Mouse (Mus musculus): ENCODE results near the gene Sp1. TPM values are rescaled to one million over a fixed set of nuclear protein-coding genes. Genes with fewer than 3 reads are reported as not detected.

Sp1 gene
- total RNA-seq, 2 experiments from 2014 or later = 23.1 to 66.3 TPM

GRCm38 (mm10) chr15:102470183-102470604, 64.3 kb downstream of the Sp1 start, which contains the start of gene Pcbp2:
TSS of gene Pcbp2 (plus strand) at chr15:102470539.
- ATAC-seq (replicated peaks; ENCODE audit: low FRiP score, poor library complexity, severe bottlenecking) = peak; percentile 99

GRCm38 (mm10) chr15:102470605-102471294, 64.8 kb downstream of the Sp1 start:
- peak; percentile 65 for ATAC-seq (replicated peaks; ENCODE audit: low FRiP score, poor library complexity, severe bottlenecking)

DNA sequence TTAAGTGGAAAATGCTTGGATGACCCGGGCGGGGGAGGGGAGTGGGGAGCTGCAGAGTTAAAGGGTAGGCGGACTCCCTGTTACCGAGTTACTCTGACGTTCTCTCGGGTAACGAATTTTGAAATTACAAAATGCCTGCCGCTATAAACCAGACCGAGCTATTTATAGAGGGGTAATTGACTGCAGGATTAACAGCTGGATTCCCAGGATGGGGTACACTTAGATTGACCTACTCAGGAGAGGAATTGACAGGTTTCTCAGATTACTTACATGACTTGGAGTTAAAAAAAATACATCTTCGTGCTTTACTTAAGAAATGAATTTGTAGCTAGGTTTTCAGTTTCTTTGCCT, 65.3 kb downstream of the Sp1 start:
- ATAC-seq (replicated peaks; ENCODE audit: low FRiP score, poor library complexity, severe bottlenecking) = no peak

DNA sequence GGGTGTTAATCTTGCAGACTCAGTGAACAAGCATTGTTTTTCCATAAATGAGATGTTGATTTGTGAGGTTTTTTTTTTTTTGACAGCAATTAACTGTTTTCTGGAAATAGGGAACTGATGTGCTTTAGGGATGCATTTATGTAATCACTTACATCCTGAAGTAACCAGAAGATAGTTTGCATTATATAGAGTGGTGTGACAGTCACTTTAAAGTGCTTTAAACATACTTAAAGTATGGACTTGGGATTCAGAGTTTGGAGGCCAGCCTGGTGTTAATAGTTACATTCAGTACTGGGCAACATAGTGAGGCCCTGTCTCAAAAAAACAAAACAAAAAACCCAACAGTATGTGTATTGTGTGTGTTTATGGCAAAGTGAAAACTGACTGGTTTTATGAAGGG, 65.8 kb downstream of the Sp1 start:
- no peak for ATAC-seq (replicated peaks; ENCODE audit: low FRiP score, poor library complexity, severe bottlenecking)

GRCm38 (mm10) chr15:102473246-102473645, 67.3 kb downstream of the Sp1 start:
- ATAC-seq (replicated peaks; ENCODE audit: low FRiP score, poor library complexity, severe bottlenecking) = no peak

- no peak for ATAC-seq (replicated peaks; ENCODE audit: low FRiP score, poor library complexity, severe bottlenecking)
Observed at GRCm38 (mm10) chr15:102474520-102474919, 68.6 kb downstream of the Sp1 start.

DNA sequence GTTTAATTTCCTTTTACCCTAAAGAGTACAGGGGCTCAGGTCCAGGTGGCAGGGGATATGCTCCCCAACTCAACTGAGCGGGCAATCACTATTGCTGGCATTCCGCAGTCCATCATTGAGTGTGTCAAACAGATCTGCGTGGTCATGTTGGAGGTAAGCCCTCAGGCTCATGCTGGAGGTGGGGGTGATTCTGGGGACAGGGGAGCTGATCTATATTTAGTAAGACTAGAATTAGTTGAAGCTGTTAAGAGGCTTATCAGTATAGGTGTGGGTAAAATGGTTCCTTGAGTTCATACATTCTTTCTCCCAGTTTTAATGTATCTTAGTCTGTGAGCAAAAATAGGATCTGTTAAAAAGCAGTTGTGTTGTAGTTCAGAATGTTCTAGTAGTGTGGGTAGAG, 77.2 kb downstream of the Sp1 start:
- ATAC-seq (replicated peaks; ENCODE audit: low FRiP score, poor library complexity, severe bottlenecking) = no peak

- 0 out of 2 replicates have a peak, but pooled peaks have one; percentile 35 for ATAC-seq (replicated peaks; ENCODE audit: low FRiP score, poor library complexity, severe bottlenecking)
Observed at GRCm38 (mm10) chr15:102485853-102486252, 79.9 kb downstream of the Sp1 start.

Other genes starting within 250 kb of the Sp1 start
- gene Zfp740, start 202.9 kb upstream of the Sp1 start, total RNA-seq (2015; ENCODE audit: low replicate concordance) = 14.2 and 19.0 TPM in 2 replicates
- gene Zfp740, start 202.9 kb upstream of the Sp1 start, total RNA-seq (2017; ENCODE audit: low replicate concordance) = 15.7 and 21.5 TPM in 2 replicates
- 2.9 TPM in 1 of 2 replicates, not detected in the other for gene Csad, start 201.4 kb upstream of the Sp1 start, total RNA-seq (2015; ENCODE audit: low replicate concordance)
- 9.3 and 12.5 TPM in 2 replicates for gene Csad, start 201.4 kb upstream of the Sp1 start, total RNA-seq (2017; ENCODE audit: low replicate concordance)
- 36.8 and 55.3 TPM in 2 replicates for gene Itgb7, start 174.2 kb upstream of the Sp1 start, total RNA-seq (2015; ENCODE audit: low replicate concordance)
- 31.0 and 35.5 TPM in 2 replicates for gene Itgb7, start 174.2 kb upstream of the Sp1 start, total RNA-seq (2017; ENCODE audit: low replicate concordance)
- 0.84 and 1.5 TPM in 2 replicates for gene Rarg, start 148.6 kb upstream of the Sp1 start, total RNA-seq (2015; ENCODE audit: low replicate concordance)
- gene Rarg, start 148.6 kb upstream of the Sp1 start, total RNA-seq (2017; ENCODE audit: low replicate concordance) = 0.84 and 5.2 TPM in 2 replicates
- not detected in 2 replicates for gene Gm9918, start 135.6 kb upstream of the Sp1 start, total RNA-seq (2015; ENCODE audit: low replicate concordance)
- not detected in 2 replicates for gene Gm9918, start 135.6 kb upstream of the Sp1 start, total RNA-seq (2017; ENCODE audit: low replicate concordance)
- gene Mfsd5, start 126.7 kb upstream of the Sp1 start, total RNA-seq (2015; ENCODE audit: low replicate concordance) = 5.9 and 15.6 TPM in 2 replicates
- gene Mfsd5, start 126.7 kb upstream of the Sp1 start, total RNA-seq (2017; ENCODE audit: low replicate concordance) = 2.5 and 10.7 TPM in 2 replicates
- 4.8 and 10.9 TPM in 2 replicates for gene Espl1, start 109.9 kb upstream of the Sp1 start, total RNA-seq (2015; ENCODE audit: low replicate concordance)
- gene Espl1, start 109.9 kb upstream of the Sp1 start, total RNA-seq (2017; ENCODE audit: low replicate concordance) = 29.3 and 37.1 TPM in 2 replicates
- 71.1 and 131 TPM in 2 replicates for gene Pfdn5, start 80.0 kb upstream of the Sp1 start, total RNA-seq (2015; ENCODE audit: low replicate concordance)
- 120 and 128 TPM in 2 replicates for gene Pfdn5, start 80.0 kb upstream of the Sp1 start, total RNA-seq (2017; ENCODE audit: low replicate concordance)
- 9.4 and 10.0 TPM in 2 replicates for gene Myg1, start 74.4 kb upstream of the Sp1 start, total RNA-seq (2015; ENCODE audit: low replicate concordance)
- 14.3 and 14.9 TPM in 2 replicates for gene Myg1, start 74.4 kb upstream of the Sp1 start, total RNA-seq (2017; ENCODE audit: low replicate concordance)
- gene Aaas, start 55.4 kb upstream of the Sp1 start, total RNA-seq (2015; ENCODE audit: low replicate concordance) = 30.3 and 60.7 TPM in 2 replicates
- gene Aaas, start 55.4 kb upstream of the Sp1 start, total RNA-seq (2017; ENCODE audit: low replicate concordance) = 11.7 and 49.7 TPM in 2 replicates
- gene Sp7, start 39.0 kb upstream of the Sp1 start, total RNA-seq (2015; ENCODE audit: low replicate concordance) = not detected in 2 replicates
- gene Sp7, start 39.0 kb upstream of the Sp1 start, total RNA-seq (2017; ENCODE audit: low replicate concordance) = not detected in 2 replicates
- gene Amhr2, start 39.2 kb downstream of the Sp1 start, total RNA-seq (2015; ENCODE audit: low replicate concordance) = not detected in 2 replicates
- not detected in 2 replicates for gene Amhr2, start 39.2 kb downstream of the Sp1 start, total RNA-seq (2017; ENCODE audit: low replicate concordance)
- 70.9 and 84.4 TPM in 2 replicates for gene Prr13, start 52.9 kb downstream of the Sp1 start, total RNA-seq (2015; ENCODE audit: low replicate concordance)
- gene Prr13, start 52.9 kb downstream of the Sp1 start, total RNA-seq (2017; ENCODE audit: low replicate concordance) = 37.6 and 64.5 TPM in 2 replicates
- 252 and 321 TPM in 2 replicates for gene Pcbp2, start 64.4 kb downstream of the Sp1 start, total RNA-seq (2015; ENCODE audit: low replicate concordance)
- gene Pcbp2, start 64.4 kb downstream of the Sp1 start, total RNA-seq (2017; ENCODE audit: low replicate concordance) = 85.4 and 91.0 TPM in 2 replicates
- gene Gm10337, start 97.6 kb downstream of the Sp1 start, total RNA-seq (2015; ENCODE audit: low replicate concordance) = not detected in 2 replicates
- gene Gm10337, start 97.6 kb downstream of the Sp1 start, total RNA-seq (2017; ENCODE audit: low replicate concordance) = not detected in 2 replicates
- gene Map3k12, start 110.9 kb downstream of the Sp1 start, total RNA-seq (2015; ENCODE audit: low replicate concordance) = not detected in 2 replicates
- 0.34 and 1.1 TPM in 2 replicates for gene Map3k12, start 110.9 kb downstream of the Sp1 start, total RNA-seq (2017; ENCODE audit: low replicate concordance)
- 3.5 and 7.3 TPM in 2 replicates for gene Tarbp2, start 112.0 kb downstream of the Sp1 start, total RNA-seq (2015; ENCODE audit: low replicate concordance)
- gene Tarbp2, start 112.0 kb downstream of the Sp1 start, total RNA-seq (2017; ENCODE audit: low replicate concordance) = 9.6 and 13.5 TPM in 2 replicates
- 4.6 TPM in 1 of 2 replicates, not detected in the other for gene Npff, start 118.8 kb downstream of the Sp1 start, total RNA-seq (2015; ENCODE audit: low replicate concordance)
- 5.9 TPM in 1 of 2 replicates, not detected in the other for gene Npff, start 118.8 kb downstream of the Sp1 start, total RNA-seq (2017; ENCODE audit: low replicate concordance)
- not detected in 2 replicates for gene Gm28047, start 218.9 kb downstream of the Sp1 start, total RNA-seq (2015; ENCODE audit: low replicate concordance)
- not detected in 2 replicates for gene Gm28047, start 218.9 kb downstream of the Sp1 start, total RNA-seq (2017; ENCODE audit: low replicate concordance)
- gene Atf7, start 219.3 kb downstream of the Sp1 start, total RNA-seq (2015; ENCODE audit: low replicate concordance) = 43.9 and 44.4 TPM in 2 replicates
- gene Atf7, start 219.3 kb downstream of the Sp1 start, total RNA-seq (2017; ENCODE audit: low replicate concordance) = 19.9 and 21.7 TPM in 2 replicates